Mouse (Mus musculus) limb, embryonic 12.5 days (tissue): ENCODE measurements around the gene Ly6g5c. TPM values are rescaled to one million over a fixed set of nuclear protein-coding genes. Genes with fewer than 3 reads are reported as not detected.
"Not testable (repeated sequence)": the region's sequence is repeated elsewhere in the genome, so short reads cannot be mapped to it uniquely, and the experiment has no call there.

Experiments used
- ATAC-seq: fragments of 200-750 bp; cut with Nextera tagmentation; 2 replicates; pipeline ENCODE4 v1.8.0; 2017; ENCODE audit warnings: low read depth, moderate TSS enrichment; ENCODE audit not compliant: insufficient number of reproducible peaks, insufficient read depth, low FRiP score, low TSS enrichment
- H3K27ac ChIP-seq: fragments of 300-500 bp; sonication (generic); 2 replicates; pipeline ENCODE4 v1.5.1; 2016; ENCODE audit warnings: mild to moderate bottlenecking, moderate library complexity
- H3K27me3 ChIP-seq: fragments of 300-500 bp; sonication (generic); 2 replicates; pipeline ENCODE4 v1.6.1; 2016; ENCODE audit warnings: mild to moderate bottlenecking, moderate library complexity
- H3K36me3 ChIP-seq: fragments of 300-500 bp; sonication (generic); 2 replicates; pipeline ENCODE4 v1.6.1; 2016; ENCODE audit warnings: mild to moderate bottlenecking, moderate library complexity
- H3K4me1 ChIP-seq: fragments of 300-500 bp; sonication (generic); replicated peaks from 2 replicates; pipeline ENCODE4 v1.6.1; 2016
- H3K4me2 ChIP-seq: fragments of 300-500 bp; sonication (generic); 2 replicates; pipeline ENCODE4 v1.6.1; 2016; ENCODE audit warnings: mild to moderate bottlenecking, moderate library complexity
- H3K4me3 ChIP-seq: fragments of 300-500 bp; sonication (generic); replicated peaks from 2 replicates; pipeline ENCODE4 v1.5.1; 2016; ENCODE audit warnings: mild to moderate bottlenecking
- H3K9ac ChIP-seq: fragments of 300-500 bp; sonication (generic); replicated peaks from 2 replicates; pipeline ENCODE4 v1.6.1; 2016; ENCODE audit warnings: mild to moderate bottlenecking, moderate library complexity
- H3K9me3 ChIP-seq: fragments of 300-500 bp; sonication (generic); 2 replicates; pipeline ENCODE4 v1.6.1; 2016; ENCODE audit warnings: mild to moderate bottlenecking, moderate library complexity
- WGBS: fragments of 180-500 bp; shearing (Covaris S2); methylation state at CpG from one replicate; pipeline ENCODE4 v1.1.7; 2016; 5-methylcytosine and 5-hydroxymethylcytosine counted together
- polyA plus RNA-seq: library from polyadenylated mRNA; unstranded; fragments of >200 nt; fragmentation: Nextera tagmentation; extraction: Ambion mirVana; gene quantifications from 2 replicates; pipeline ENCODE4 v1.2.1, GENCODE M21; 2016

Ly6g5c gene
- polyA plus RNA-seq, 1 experiment from 2014 or later, result not detected

DNA sequence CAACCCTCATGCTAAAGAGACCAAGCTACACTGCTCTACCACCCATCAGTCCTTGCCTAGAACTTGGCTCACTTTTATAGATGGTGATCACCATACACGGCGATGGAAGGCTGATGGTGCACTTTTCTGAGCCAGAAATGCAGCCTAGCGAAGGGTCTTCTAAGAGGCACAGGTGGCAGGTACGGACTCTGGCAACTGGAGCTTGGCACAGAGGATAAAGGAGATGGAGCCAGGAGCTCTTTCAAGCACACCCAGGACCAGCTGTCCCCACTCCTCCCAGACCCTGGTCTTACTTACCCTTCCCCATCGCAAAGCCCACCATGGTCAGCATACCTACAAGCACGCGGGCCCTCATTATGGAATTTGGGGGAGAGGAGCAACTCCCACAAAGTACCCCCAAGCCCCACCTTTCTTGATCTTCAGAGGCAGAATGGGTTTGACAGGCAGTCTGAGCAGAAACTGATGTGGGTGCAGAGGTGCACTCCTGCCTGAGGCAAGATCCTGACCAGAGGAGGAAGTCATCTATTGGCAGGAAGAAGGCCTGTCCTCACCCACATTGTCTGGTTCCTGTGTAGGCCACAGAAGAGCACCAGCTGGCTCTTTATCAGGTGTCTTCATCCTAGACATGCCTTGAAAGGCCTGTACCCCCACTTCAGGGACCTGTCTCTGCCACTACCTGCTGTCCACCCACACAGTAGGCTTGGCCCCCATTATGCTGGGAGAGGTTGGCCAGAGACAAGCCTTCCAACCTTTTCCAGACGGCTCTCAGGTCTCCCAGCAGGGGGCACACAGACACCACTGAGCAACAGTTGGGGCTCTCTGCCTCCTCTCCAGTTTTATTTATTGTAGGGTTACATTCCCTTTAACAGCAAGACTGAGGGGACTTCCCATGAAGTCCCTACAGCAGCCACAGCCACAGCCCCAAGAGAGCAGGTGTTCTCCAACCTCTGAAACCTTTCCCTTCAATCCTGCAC, 7.3 kb downstream of the Ly6g5c start, which contains the start of gene Ly6g5b:
Gene Ly6g5b, minus strand, starts transcription at position 383 of the 974 bp plus-strand sequence.
- Histone ChIP-seq H3K27me3 (no peaks in the 10 kb centered on the region), H3K27ac (no peak within 1 kb of the TSS), H3K36me3 (peaks cover 56% of the 10 kb centered on the region), H3K9ac (no peak within 1 kb of the TSS), H3K4me1 (peaks cover 8% of the 10 kb centered on the region), H3K4me2 (no peak within 1 kb of the TSS), H3K4me3 (no peak within 1 kb of the TSS), H3K9me3 (no peaks in the 10 kb centered on the region)
- WGBS, result 83% methylated on average over 8 of the region's 8 CpGs
- no peak for ATAC-seq

DNA sequence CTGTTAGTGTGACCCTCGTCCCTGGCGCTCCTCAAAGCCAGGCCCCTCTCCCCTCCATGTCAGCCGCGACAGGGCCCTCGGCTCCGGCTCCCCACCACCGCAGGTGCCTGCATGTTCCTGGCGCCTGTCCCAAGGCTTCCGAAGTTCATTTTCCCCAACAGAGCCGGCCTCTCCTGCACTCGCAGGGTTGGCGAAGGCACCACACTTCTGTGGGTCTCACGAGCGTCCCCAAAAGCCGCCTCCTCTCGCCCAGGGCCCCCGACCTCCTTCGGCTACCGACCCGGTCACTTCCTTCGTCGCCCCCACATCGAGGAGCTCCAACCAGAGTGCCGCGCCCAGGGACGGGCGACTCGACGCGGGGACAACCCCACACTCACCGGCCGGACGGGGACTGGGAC, 12.7 kb downstream of the Ly6g5c start:
- peaks cover 24% of the 10 kb centered on the region for H3K4me1 ChIP-seq
- under 1% methylated on average over 33 of the region's 33 CpGs for WGBS
- ATAC-seq, result no peak
- peak overlapping the region; percentile 95 for H3K9ac ChIP-seq
- no peaks in the 10 kb centered on the region for H3K27me3 ChIP-seq
- H3K27ac ChIP-seq, result peak overlapping the region; percentile 60; the same call in 1 of the 2 replicates
- peak overlapping the region; percentile 95 for H3K4me3 ChIP-seq
- peaks cover 57% of the 10 kb centered on the region for H3K36me3 ChIP-seq
- H3K4me2 ChIP-seq, result peak overlapping the region; percentile 96
- H3K9me3 ChIP-seq, result no peaks in the 10 kb centered on the region

DNA sequence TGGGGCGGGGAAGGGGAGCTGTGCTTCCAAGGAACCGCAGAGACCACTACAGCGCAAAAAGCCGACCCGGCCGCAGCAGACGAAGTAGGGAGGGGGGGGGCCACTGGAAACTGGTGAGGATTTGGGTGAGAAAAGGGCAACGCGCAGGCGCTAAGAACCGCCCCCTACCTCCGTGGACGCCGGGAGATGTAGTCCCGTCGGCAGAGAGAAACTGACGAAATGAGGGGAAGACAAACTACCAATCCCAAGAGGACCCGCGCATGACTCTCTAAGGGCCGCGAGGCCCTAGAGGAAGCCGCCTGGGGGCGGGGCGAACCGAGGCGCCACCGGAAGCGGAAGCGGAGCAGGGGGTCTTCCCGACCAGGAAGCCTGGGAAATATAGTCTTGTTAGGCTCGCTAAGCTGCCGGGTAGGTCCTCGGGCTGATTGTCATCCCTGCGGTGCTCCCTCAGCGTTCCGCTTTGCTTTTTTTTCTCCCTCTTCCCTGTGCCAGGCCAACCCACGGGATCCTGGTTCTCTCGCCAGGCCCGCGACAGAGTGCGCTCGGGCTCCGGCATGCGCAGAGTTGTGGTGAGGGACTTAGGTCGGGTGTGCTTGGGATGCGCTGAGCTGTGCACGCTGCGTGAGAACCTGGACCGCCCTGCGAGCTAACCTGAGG, 13.2 kb downstream of the Ly6g5c start, which contains the start of gene Gpank1:
Gene Gpank1, plus strand, starts transcription at position 313 of the 657 bp plus-strand sequence.
- Histone ChIP-seq H3K9me3 (no peaks in the 10 kb centered on the region), H3K27ac (peak within 1 kb of the TSS; percentile 92), H3K36me3 (peaks cover 52% of the 10 kb centered on the region), H3K4me3 (peak within 1 kb of the TSS; percentile 95), H3K9ac (peak within 1 kb of the TSS; percentile 95), H3K27me3 (no peaks in the 10 kb centered on the region), H3K4me2 (peak within 1 kb of the TSS; percentile 96), H3K4me1 (peaks cover 24% of the 10 kb centered on the region)
- WGBS, result under 1% methylated on average over 50 of the region's 50 CpGs
- ATAC-seq, result peak; percentile 96

DNA sequence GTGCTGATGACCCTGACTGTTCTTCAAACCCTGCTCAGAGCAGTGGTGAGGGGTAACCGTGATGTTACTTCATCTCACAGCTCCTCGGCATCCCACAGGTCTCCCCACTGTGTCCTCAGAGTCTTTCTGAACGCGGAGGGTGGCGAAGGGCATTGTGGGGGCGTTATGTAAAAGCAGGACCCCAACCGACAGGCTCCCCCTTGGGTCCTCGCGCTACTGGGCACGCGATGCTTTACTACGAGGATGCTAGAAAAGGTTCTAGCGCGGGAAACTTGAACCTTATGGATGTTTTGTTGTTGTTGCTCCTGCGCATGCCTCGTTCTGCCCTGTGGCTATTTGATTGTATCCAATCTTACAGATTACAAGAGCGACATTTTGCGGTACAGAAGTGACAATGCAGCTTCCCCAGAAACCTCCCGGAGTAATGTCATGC, 13.8 kb downstream of the Ly6g5c start, which contains the start of gene Csnk2b:
Gene Csnk2b, minus strand, starts transcription at position 183 of the 433 bp plus-strand sequence.
- WGBS, result 1% methylated on average over 19 of the region's 19 CpGs
- H3K4me3 ChIP-seq, result peak within 1 kb of the TSS; percentile 95
- ATAC-seq, result no peak
- no peaks in the 10 kb centered on the region for H3K27me3 ChIP-seq
- peaks cover 47% of the 10 kb centered on the region for H3K36me3 ChIP-seq
- peaks cover 29% of the 10 kb centered on the region for H3K4me1 ChIP-seq
- no peaks in the 10 kb centered on the region for H3K9me3 ChIP-seq
- peak within 1 kb of the TSS; percentile 95 for H3K9ac ChIP-seq
- peak within 1 kb of the TSS; percentile 96 for H3K4me2 ChIP-seq
- H3K27ac ChIP-seq, result peak within 1 kb of the TSS; percentile 92

DNA sequence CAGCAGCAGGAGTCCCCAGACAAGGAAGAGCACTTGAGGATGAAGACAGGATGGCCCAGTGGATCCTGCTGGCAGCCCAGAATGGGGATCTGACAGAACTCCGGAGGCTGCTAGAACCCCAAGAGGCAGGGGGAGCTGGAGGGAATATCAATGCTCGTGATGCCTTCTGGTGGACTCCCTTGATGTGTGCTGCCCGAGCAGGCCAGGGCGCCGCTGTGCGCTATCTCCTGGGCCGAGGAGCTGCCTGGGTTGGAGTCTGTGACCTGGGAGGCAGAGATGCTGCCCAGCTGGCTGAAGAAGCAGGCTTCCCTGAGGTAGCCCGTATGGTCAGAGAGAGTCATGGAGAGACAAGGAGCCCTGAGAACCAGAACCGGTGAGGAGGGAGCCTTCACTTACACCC, 15.2 kb downstream of the Ly6g5c start:
- H3K4me3 ChIP-seq, H3K4me2 ChIP-seq, H3K9ac ChIP-seq, H3K27me3 ChIP-seq, H3K27ac ChIP-seq, ATAC-seq, H3K9me3 ChIP-seq: not testable (repeated sequence)
- Histone ChIP-seq H3K4me1 (peaks cover 39% of the 10 kb centered on the region), H3K36me3 (peaks cover 41% of the 10 kb centered on the region)
- 95% methylated on average over 9 of the region's 9 CpGs for WGBS

DNA sequence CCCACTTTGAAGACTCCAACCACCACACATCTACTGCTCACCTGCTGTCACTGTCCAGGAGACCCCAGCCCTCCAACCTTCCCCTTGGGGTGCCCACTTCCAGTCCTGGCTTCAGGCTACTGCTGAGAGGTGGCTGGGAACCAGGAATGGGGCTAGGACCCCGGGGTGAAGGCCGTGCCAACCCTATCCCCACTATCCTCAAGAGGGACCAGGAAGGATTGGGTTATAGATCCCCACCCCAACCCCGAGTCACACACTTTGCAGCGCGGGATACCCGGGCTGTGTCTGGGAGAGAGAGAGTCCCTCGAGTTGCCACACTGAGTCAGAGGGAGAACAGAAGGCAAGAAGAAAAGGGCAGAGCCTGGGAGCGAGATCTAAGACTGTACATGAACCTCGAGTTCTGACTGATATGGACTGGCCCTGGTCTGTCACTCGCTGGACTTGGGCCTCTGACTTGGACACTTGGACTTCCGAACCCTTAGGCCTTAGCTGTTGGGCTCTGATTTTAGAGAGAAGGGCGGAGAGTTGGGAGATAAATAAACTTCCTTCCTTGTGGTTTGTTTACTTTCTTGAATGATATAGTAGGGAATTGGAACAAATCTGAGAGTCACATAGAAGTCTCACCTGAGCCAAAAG, 16.3 kb downstream of the Ly6g5c start:
- peaks cover 43% of the 10 kb centered on the region for H3K4me1 ChIP-seq

DNA sequence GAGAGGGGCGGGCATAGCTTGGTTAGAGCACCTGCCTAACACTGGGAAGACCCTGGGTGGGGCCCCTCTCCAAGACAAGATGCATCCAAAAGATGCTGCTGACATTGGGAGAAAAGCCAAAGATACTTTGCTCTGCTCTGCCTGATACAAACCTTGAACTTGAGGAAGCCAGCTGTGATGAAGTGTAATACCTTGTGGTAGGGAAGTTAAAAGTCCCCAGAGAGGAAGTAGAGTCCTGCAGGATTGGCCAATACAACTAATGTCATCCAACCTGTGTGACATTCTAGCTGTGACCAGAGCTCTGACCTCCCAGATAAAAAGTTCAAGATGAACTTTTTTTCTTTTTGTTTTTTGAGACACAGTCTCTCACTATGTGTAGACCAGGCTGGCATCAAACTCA, 17.0 kb downstream of the Ly6g5c start:
- 87% methylated on average over 1 of the region's 1 CpGs for WGBS
- no peaks in the 10 kb centered on the region for H3K9me3 ChIP-seq
- no peaks in the 10 kb centered on the region for H3K27me3 ChIP-seq
- no peak overlapping the region for H3K4me2 ChIP-seq
- peaks cover 43% of the 10 kb centered on the region for H3K36me3 ChIP-seq
- H3K9ac ChIP-seq, result no peak overlapping the region
- H3K4me1 ChIP-seq, result peaks cover 37% of the 10 kb centered on the region
- peak overlapping the region; percentile 64; the same call in 1 of the 2 replicates for H3K27ac ChIP-seq
- H3K4me3 ChIP-seq, result peak overlapping the region; percentile 70; the same call in 1 of the 2 replicates
- no peak for ATAC-seq

More for the DNA sequence above, 16.3 kb downstream of the Ly6g5c start:
- not testable (repeated sequence) for H3K27me3 ChIP-seq, H3K4me3 ChIP-seq, H3K9ac ChIP-seq, ATAC-seq, H3K27ac ChIP-seq, H3K9me3 ChIP-seq, H3K4me2 ChIP-seq
- H3K36me3 ChIP-seq, result peaks cover 40% of the 10 kb centered on the region
- 92% methylated on average over 12 of the region's 12 CpGs for whole genome bisulfite sequencing

DNA sequence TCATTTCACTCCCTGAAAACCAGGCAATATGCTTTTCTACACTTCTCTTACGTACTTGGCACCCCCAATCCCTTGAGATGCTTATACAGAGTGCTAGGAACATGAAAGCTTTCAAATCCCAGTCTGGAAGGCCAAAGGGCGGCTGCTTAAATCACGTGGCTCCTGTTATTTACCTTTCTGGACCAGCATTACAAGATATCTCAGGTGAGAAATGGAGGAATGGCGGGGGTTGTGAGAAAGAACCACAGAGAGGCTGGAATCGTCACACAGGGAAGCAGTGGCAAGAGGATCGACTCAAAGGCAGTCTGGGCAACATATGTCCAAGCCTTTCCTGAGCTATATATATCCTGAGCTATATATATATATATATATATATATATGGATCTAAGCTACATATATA, 17.5 kb downstream of the Ly6g5c start:
- no peaks in the 10 kb centered on the region for H3K9me3 ChIP-seq
- peak overlapping the region; percentile 70 for H3K4me3 ChIP-seq
- H3K9ac ChIP-seq, result peak overlapping the region; percentile 82
- H3K36me3 ChIP-seq, result peaks cover 45% of the 10 kb centered on the region
- H3K27ac ChIP-seq, result peak overlapping the region; percentile 64; the same call in 1 of the 2 replicates
- no peak for ATAC-seq
- 27% methylated on average over 6 of the region's 6 CpGs for WGBS
- no peaks in the 10 kb centered on the region for H3K27me3 ChIP-seq
- H3K4me2 ChIP-seq, result peak overlapping the region; percentile 82
- H3K4me1 ChIP-seq, result peaks cover 33% of the 10 kb centered on the region

DNA sequence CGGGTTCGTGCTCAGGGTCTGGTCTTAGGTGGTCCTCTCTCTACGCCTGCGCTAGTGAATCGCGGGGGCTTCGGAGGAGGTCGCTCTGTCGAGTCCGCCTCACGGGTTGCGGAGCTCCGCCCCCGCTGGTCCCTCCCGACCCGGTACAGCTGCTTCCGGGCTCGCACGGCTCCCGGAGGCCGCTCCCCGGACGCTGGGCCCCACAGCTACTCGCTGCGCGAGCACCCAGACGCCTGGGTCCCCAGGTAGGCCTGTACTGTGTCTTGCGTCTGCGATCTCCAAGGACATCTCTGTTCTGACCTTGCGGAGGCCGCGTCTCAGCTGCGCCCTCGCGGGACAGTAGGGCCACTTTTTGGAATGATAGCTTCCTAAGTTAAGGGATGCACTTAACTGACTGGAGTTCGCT, 18.1 kb downstream of the Ly6g5c start, which contains the start of gene D17H6S53E:
Gene D17H6S53E, plus strand, starts transcription at position 168 of the 406 bp plus-strand sequence.
- ATAC-seq, result peak; percentile 21; the same call in 1 of the 2 replicates
- H3K4me1 ChIP-seq, result peaks cover 33% of the 10 kb centered on the region
- H3K9me3 ChIP-seq, result no peaks in the 10 kb centered on the region
- WGBS, result under 1% methylated on average over 36 of the region's 36 CpGs
- H3K4me3 ChIP-seq, result peak within 1 kb of the TSS; percentile 70
- H3K27ac ChIP-seq, result peak within 1 kb of the TSS; percentile 85
- peak within 1 kb of the TSS; percentile 82 for H3K9ac ChIP-seq
- H3K36me3 ChIP-seq, result peaks cover 45% of the 10 kb centered on the region
- peak within 1 kb of the TSS; percentile 82 for H3K4me2 ChIP-seq
- no peaks in the 10 kb centered on the region for H3K27me3 ChIP-seq

DNA sequence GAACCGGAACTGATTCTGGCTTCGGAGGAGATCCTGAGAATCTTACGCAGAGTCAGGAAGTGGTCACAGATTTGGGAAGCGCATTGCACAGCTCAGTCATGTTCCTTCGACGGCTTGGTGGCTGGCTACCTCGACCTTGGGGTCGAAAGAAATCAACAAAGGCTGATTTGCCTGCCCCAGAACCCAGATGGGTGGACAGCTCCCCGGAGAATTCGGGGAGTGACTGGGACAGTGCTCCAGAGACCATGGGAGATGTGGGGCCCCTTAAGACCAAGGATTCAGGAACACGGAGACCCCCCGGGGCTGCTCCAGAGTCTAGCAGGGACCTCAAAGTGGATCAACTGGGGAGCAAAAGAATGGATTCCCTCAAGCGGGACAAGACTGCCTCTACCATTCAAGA, 18.9 kb downstream of the Ly6g5c start:
- Histone ChIP-seq H3K9me3 (no peaks in the 10 kb centered on the region), H3K4me1 (peaks cover 32% of the 10 kb centered on the region), H3K36me3 (peaks cover 45% of the 10 kb centered on the region), H3K9ac (peak overlapping the region; percentile 82), H3K4me3 (peak overlapping the region; percentile 70), H3K4me2 (peak overlapping the region; percentile 82), H3K27me3 (no peaks in the 10 kb centered on the region), H3K27ac (peak overlapping the region; percentile 85; the same call in 1 of the 2 replicates)
- no peak for ATAC-seq
- WGBS, result 78% methylated on average over 13 of the region's 13 CpGs
